Mouse (Mus musculus): ENCODE data around the gene Nmrk2. TPM values are rescaled to one million over a fixed set of nuclear protein-coding genes. Genes with fewer than 3 reads are reported as not detected.
"Not testable (repeated sequence)": the region's sequence is repeated elsewhere in the genome, so short reads cannot be mapped to it uniquely, and the experiment has no call there.

The Nmrk2 gene
- polyA plus RNA-seq, 1 experiment = 0.97 TPM

- peak within 1 kb of the TSS; percentile 74 for H3K4me3 ChIP-seq (ENCODE audit: insufficient read depth, low read depth, low read length)
- no peaks in the 10 kb centered on the region for H3K27me3 ChIP-seq (replicated peaks; ENCODE audit: control insufficient read depth, insufficient read depth, low read length)
- no peak for DNase-seq
- TF ChIP-seq POLR2A (IDR thresholded peaks at IDR 0.05; ENCODE audit: low read depth, low read length) (no peak), CTCF (conservative IDR thresholded peaks at IDR 0.05; ENCODE audit: insufficient read depth, insufficient read length, low read depth, low read length) (no peak)
- 73% methylated on average over 5 of the region's 5 CpGs for WGBS
- peaks cover 12% of the 10 kb centered on the region for H3K36me3 ChIP-seq (ENCODE audit: control insufficient read depth, insufficient read depth, low read length)
- peak within 1 kb of the TSS; percentile 83 for H3K27ac ChIP-seq (ENCODE audit: insufficient read depth, low read depth, low read length)
- H3K4me1 ChIP-seq (ENCODE audit: control insufficient read depth, insufficient read depth, low read length) = peaks cover 3% of the 10 kb centered on the region; the same call in 1 of the 2 replicates
Measured at GRCm38 (mm10) chr10:81183805-81184204, 18.0 kb downstream of the Nmrk2 start, which contains the start of gene 4930442H23Rik. 4930442H23Rik (minus strand) TSS chr10:81183849.

GRCm38 (mm10) chr10:81182336-81183333 is 19.2 kb downstream of the Nmrk2 start, which contains the start of gene Dapk3:
Dapk3 (plus strand) TSS chr10:81183005.
- 7% methylated on average over 53 of the region's 53 CpGs for WGBS
- TF ChIP-seq CTCF (conservative IDR thresholded peaks at IDR 0.05; ENCODE audit: insufficient read depth, insufficient read length, low read depth, low read length) (no peak), POLR2A (IDR thresholded peaks at IDR 0.05; ENCODE audit: low read depth, low read length) (peak; percentile 76)
- H3K4me3 ChIP-seq (ENCODE audit: insufficient read depth, low read depth, low read length) = peak within 1 kb of the TSS; percentile 74
- peaks cover 16% of the 10 kb centered on the region for H3K36me3 ChIP-seq (ENCODE audit: control insufficient read depth, insufficient read depth, low read length)
- peak; percentile 99 for DNase-seq
- H3K27ac ChIP-seq (ENCODE audit: insufficient read depth, low read depth, low read length) = peak within 1 kb of the TSS; percentile 83
- peaks cover 7% of the 10 kb centered on the region; the same call in 1 of the 2 replicates for H3K4me1 ChIP-seq (ENCODE audit: control insufficient read depth, insufficient read depth, low read length)
- no peaks in the 10 kb centered on the region for H3K27me3 ChIP-seq (replicated peaks; ENCODE audit: control insufficient read depth, insufficient read depth, low read length)

GRCm38 (mm10) chr10:81181860-81182259 is 20.0 kb downstream of the Nmrk2 start:
- WGBS = 87% methylated on average over 12 of the region's 12 CpGs
- peaks cover 16% of the 10 kb centered on the region for H3K36me3 ChIP-seq (ENCODE audit: control insufficient read depth, insufficient read depth, low read length)
- H3K27ac ChIP-seq (ENCODE audit: insufficient read depth, low read depth, low read length); H3K4me3 ChIP-seq (ENCODE audit: insufficient read depth, low read depth, low read length); H3K4me1 ChIP-seq (ENCODE audit: control insufficient read depth, insufficient read depth, low read length); H3K27me3 ChIP-seq (replicated peaks; ENCODE audit: control insufficient read depth, insufficient read depth, low read length); DNase-seq: not testable (repeated sequence)

- TF ChIP-seq POLR2A (IDR thresholded peaks at IDR 0.05; ENCODE audit: low read depth, low read length) (no peak), CTCF (conservative IDR thresholded peaks at IDR 0.05; ENCODE audit: insufficient read depth, insufficient read length, low read depth, low read length) (no peak)
- 90% methylated on average over 13 of the region's 13 CpGs for WGBS
- Histone ChIP-seq H3K27me3 (replicated peaks; ENCODE audit: control insufficient read depth, insufficient read depth, low read length) (no peaks in the 10 kb centered on the region), H3K4me3 (ENCODE audit: insufficient read depth, low read depth, low read length) (no peak overlapping the region), H3K27ac (ENCODE audit: insufficient read depth, low read depth, low read length) (no peak overlapping the region), H3K36me3 (ENCODE audit: control insufficient read depth, insufficient read depth, low read length) (peaks cover 16% of the 10 kb centered on the region), H3K4me1 (ENCODE audit: control insufficient read depth, insufficient read depth, low read length) (peaks cover 7% of the 10 kb centered on the region; the same call in 1 of the 2 replicates)
- no peak for DNase-seq
Measured at GRCm38 (mm10) chr10:81180946-81181345, 20.9 kb downstream of the Nmrk2 start.

- H3K27me3 ChIP-seq (replicated peaks; ENCODE audit: control insufficient read depth, insufficient read depth, low read length) = no peaks in the 10 kb centered on the region
- H3K36me3 ChIP-seq (ENCODE audit: control insufficient read depth, insufficient read depth, low read length) = peaks cover 16% of the 10 kb centered on the region
- DNase-seq = no peak
- TF ChIP-seq POLR2A (IDR thresholded peaks at IDR 0.05; ENCODE audit: low read depth, low read length) (no peak), CTCF (conservative IDR thresholded peaks at IDR 0.05; ENCODE audit: insufficient read depth, insufficient read length, low read depth, low read length) (0 out of 2 replicates have a peak, but pooled peaks have one; percentile 11)
- H3K4me1 ChIP-seq (ENCODE audit: control insufficient read depth, insufficient read depth, low read length) = peaks cover 14% of the 10 kb centered on the region; the same call in 1 of the 2 replicates
- H3K27ac ChIP-seq (ENCODE audit: insufficient read depth, low read depth, low read length) = no peak overlapping the region
- no peak overlapping the region for H3K4me3 ChIP-seq (ENCODE audit: insufficient read depth, low read depth, low read length)
- WGBS = 88% methylated on average over 32 of the region's 32 CpGs
Measured at GRCm38 (mm10) chr10:81179451-81180342, 22.2 kb downstream of the Nmrk2 start.

- WGBS = 89% methylated on average over 11 of the region's 11 CpGs
- Histone ChIP-seq H3K36me3 (ENCODE audit: control insufficient read depth, insufficient read depth, low read length) (peaks cover 16% of the 10 kb centered on the region), H3K4me3 (ENCODE audit: insufficient read depth, low read depth, low read length) (no peak overlapping the region), H3K27ac (ENCODE audit: insufficient read depth, low read depth, low read length) (no peak overlapping the region), H3K27me3 (replicated peaks; ENCODE audit: control insufficient read depth, insufficient read depth, low read length) (no peaks in the 10 kb centered on the region), H3K4me1 (ENCODE audit: control insufficient read depth, insufficient read depth, low read length) (peaks cover 14% of the 10 kb centered on the region; the same call in 1 of the 2 replicates)
- no peak for DNase-seq
- TF ChIP-seq CTCF (conservative IDR thresholded peaks at IDR 0.05; ENCODE audit: insufficient read depth, insufficient read length, low read depth, low read length) = no peak
- no peak for TF ChIP-seq POLR2A (IDR thresholded peaks at IDR 0.05; ENCODE audit: low read depth, low read length)
Measured at GRCm38 (mm10) chr10:81178927-81179326, 22.9 kb downstream of the Nmrk2 start.
